Mouse (Mus musculus): ENCODE data around the gene Smok2a. TPM values are rescaled to one million over a fixed set of nuclear protein-coding genes. Genes with fewer than 3 reads are reported as not detected.
"Not testable (repeated sequence)": the region's sequence is repeated elsewhere in the genome, so short reads cannot be mapped to it uniquely, and the experiment has no call there.

Gene Smok2a
- not detected in 2 replicates for polyA plus RNA-seq (2012; ENCODE audit: insufficient read depth, low replicate concordance)

- Histone ChIP-seq H3K27me3 (replicated peaks) (peaks cover 1% of the 10 kb centered on the region), H3K4me1 (no peaks in the 10 kb centered on the region), H3K9me3 (peaks cover 1% of the 10 kb centered on the region; the same call in 1 of the 2 replicates), H3K4me3 (replicated peaks) (no peak within 1 kb of the TSS), H3K36me3 (replicated peaks; ENCODE audit: low read length) (no peaks in the 10 kb centered on the region)
- TF ChIP-seq GATA1 (IDR thresholded peaks at IDR 0.05; ENCODE audit: borderline replicate concordance, low read length) (no peak), FLI1 (IDR thresholded peaks at IDR 0.05; ENCODE audit: low read length) (no peak)
These were observed at the start of gene Smok2a for GRCm38 (mm10) chr17:13220888-13221287. TSS of gene Smok2a (plus strand) at chr17:13221188.

- H3K36me3 ChIP-seq (replicated peaks; ENCODE audit: low read length); H3K9me3 ChIP-seq; H3K4me3 ChIP-seq (replicated peaks); H3K4me1 ChIP-seq; H3K27me3 ChIP-seq (replicated peaks): not testable (repeated sequence)
These were observed 47.4 kb upstream of the Smok2a start for GRCm38 (mm10) chr17:13173578-13173977.

DNA sequence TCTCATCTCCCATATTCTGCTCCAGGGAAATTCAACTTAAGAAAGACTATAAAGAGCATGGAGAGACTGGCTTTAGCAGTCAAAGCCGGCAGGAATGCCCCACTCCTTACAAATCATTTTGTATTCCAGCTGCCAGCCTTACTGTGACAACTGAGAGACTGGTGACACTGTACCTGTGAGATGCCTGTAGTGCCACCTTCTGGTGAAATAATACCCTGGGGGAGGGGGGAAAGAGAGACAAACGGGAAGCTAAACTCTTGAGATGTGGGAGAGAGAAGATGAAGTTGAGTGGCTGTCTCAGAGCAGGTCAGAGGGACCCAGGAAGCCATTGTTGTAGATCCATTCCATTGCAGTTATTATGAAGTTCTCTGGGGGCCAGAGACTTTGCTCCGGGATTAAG, 47.0 kb upstream of the Smok2a start:
- H3K4me1 ChIP-seq; H3K36me3 ChIP-seq (replicated peaks; ENCODE audit: low read length); H3K4me3 ChIP-seq (replicated peaks); H3K27me3 ChIP-seq (replicated peaks); H3K9me3 ChIP-seq: not testable (repeated sequence)

- not testable (repeated sequence) for H3K4me3 ChIP-seq (replicated peaks); H3K27me3 ChIP-seq (replicated peaks); H3K9me3 ChIP-seq; H3K36me3 ChIP-seq (replicated peaks; ENCODE audit: low read length); H3K4me1 ChIP-seq
These were observed 45.4 kb upstream of the Smok2a start for GRCm38 (mm10) chr17:13175609-13176008.

DNA sequence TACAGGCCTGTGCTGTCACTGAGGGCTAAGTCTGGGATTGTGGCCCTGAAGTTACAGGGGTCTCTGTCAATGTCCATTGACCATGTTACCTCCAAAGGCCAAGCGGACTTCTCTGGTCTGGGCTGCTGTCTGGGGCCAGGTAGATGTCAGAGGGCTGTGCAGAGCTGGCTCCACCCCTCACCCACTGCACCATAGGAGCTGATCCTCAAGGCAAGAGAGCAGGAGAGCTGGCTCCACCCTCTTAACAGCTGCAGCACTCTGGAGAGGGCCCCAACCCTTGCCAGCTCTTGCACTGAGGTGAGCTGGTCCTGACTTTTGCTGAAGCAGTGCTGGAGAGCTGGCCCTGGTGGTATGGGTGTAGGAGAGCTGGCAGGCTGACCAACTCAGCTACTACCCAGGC, 43.2 kb upstream of the Smok2a start:
- H3K36me3 ChIP-seq (replicated peaks; ENCODE audit: low read length); H3K4me3 ChIP-seq (replicated peaks); H3K4me1 ChIP-seq; H3K9me3 ChIP-seq; H3K27me3 ChIP-seq (replicated peaks): not testable (repeated sequence)

DNA sequence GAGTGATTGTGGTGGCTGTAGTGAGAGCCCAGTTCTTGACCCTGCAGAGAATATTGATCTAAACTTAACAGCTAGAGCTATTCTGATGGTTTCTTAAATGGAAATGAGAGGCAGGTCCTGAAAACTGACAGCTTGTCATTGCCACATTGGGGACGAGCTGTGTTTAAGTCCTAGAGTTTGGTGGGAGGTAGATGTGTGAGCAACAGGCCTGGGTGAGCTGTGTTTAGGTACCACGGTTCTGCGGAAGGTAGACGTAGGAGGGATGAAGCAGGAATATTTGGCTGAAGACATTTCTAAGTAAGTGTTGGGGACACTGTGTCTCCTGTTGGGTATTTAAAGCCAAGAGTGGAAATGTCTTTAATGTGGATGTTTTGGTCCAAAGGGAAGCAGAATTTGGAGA, 42.0 kb upstream of the Smok2a start:
- H3K36me3 ChIP-seq (replicated peaks; ENCODE audit: low read length); H3K27me3 ChIP-seq (replicated peaks); H3K9me3 ChIP-seq; H3K4me1 ChIP-seq; H3K4me3 ChIP-seq (replicated peaks): not testable (repeated sequence)

DNA sequence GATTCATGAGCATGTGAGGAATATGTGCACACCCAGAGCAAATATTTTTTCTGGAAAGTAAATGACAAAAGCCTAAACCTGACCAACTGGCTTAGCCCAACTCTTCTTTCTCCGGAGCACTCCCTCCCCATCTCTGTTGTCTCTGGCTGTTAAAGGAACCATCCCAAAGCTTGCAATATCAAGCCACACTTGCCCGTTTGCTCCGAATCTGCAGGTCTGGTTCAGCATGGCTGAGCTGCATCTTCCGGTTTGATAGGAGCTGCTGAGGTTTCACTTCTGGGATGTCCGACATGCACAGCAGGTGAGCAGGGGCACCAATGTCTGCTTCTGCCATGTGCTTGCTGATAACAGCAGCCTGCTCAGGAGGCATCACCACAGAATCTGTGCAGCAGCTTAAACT, 40.5 kb upstream of the Smok2a start:
- not testable (repeated sequence) for H3K4me1 ChIP-seq; H3K27me3 ChIP-seq (replicated peaks); H3K9me3 ChIP-seq; H3K4me3 ChIP-seq (replicated peaks); H3K36me3 ChIP-seq (replicated peaks; ENCODE audit: low read length)

GRCm38 (mm10) chr17:13182712-13183111, 38.3 kb upstream of the Smok2a start:
- H3K4me1 ChIP-seq; H3K4me3 ChIP-seq (replicated peaks); H3K36me3 ChIP-seq (replicated peaks; ENCODE audit: low read length); H3K27me3 ChIP-seq (replicated peaks); H3K9me3 ChIP-seq: not testable (repeated sequence)

- not testable (repeated sequence) for H3K4me3 ChIP-seq (replicated peaks); H3K4me1 ChIP-seq; H3K27me3 ChIP-seq (replicated peaks); H3K36me3 ChIP-seq (replicated peaks; ENCODE audit: low read length); H3K9me3 ChIP-seq
These were observed 36.5 kb upstream of the Smok2a start for GRCm38 (mm10) chr17:13184514-13184913.

GRCm38 (mm10) chr17:13186541-13186940, 34.4 kb upstream of the Smok2a start:
- H3K4me3 ChIP-seq (replicated peaks); H3K9me3 ChIP-seq; H3K36me3 ChIP-seq (replicated peaks; ENCODE audit: low read length); H3K4me1 ChIP-seq; H3K27me3 ChIP-seq (replicated peaks): not testable (repeated sequence)

GRCm38 (mm10) chr17:13187621-13188020, 33.4 kb upstream of the Smok2a start:
- not testable (repeated sequence) for H3K4me3 ChIP-seq (replicated peaks); H3K36me3 ChIP-seq (replicated peaks; ENCODE audit: low read length); H3K4me1 ChIP-seq; H3K27me3 ChIP-seq (replicated peaks); H3K9me3 ChIP-seq

GRCm38 (mm10) chr17:13188846-13189245, 32.1 kb upstream of the Smok2a start:
- not testable (repeated sequence) for H3K4me1 ChIP-seq; H3K9me3 ChIP-seq; H3K36me3 ChIP-seq (replicated peaks; ENCODE audit: low read length); H3K27me3 ChIP-seq (replicated peaks); H3K4me3 ChIP-seq (replicated peaks)

DNA sequence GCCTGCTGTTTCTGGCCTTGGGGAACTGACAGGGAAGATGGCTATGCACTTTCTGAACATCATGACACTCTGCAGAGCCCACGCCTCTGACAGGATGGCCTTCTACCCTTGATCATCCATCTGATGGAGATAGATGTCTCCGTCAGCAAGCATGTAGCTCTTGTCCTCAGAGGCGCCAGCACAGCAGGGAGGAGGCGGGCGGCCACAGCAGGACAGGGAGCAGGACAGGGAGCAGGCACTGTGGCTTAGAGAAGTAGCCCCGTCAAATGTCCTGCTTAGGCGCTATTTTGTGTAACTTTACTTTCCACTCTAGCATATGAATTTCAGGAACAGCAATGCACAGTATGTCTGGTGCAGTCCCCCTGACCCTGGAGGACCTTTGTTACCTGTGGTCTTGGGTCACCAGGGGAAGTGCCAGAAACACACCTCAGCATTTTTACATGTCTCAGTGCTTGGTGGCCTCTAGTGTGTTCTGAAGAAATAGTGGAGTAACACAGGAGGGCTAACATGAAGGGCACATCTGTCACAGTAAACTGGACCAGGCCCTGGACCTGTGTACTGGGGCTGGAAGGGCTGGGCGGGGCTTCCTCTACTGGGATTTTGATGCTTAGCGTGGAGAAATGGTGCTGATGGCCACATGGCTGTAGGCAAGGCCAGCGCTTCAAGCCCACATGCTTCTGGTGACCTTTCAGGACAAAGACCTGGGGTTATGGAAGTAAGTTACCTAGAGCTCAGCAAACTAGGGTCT, 30.0 kb upstream of the Smok2a start:
- H3K9me3 ChIP-seq; H3K36me3 ChIP-seq (replicated peaks; ENCODE audit: low read length); H3K27me3 ChIP-seq (replicated peaks): not testable (repeated sequence)

DNA sequence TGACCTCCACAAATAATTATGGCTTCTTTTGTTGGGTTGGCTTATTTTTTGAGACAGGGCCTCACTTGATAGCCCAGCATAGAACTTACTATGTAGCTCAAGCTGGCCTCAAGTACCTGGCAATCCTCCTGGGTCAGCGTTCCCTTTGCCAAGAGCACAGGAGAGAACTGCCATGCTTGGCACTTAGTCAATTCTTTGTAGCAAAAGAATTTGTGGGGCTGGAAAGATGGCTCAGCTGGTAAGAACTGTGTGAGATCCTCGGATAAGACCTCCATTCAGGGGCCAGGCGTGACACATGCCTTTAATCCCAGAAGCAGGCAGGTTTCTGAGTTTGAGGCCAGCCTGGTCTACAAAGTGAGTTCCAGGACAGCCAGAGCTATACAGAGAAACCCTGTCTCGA, 24.5 kb upstream of the Smok2a start:
- H3K36me3 ChIP-seq (replicated peaks; ENCODE audit: low read length), result not testable (repeated sequence)

More for the DNA sequence above, 30.0 kb upstream of the Smok2a start:
- not testable (repeated sequence) for H3K4me3 ChIP-seq (replicated peaks); H3K4me1 ChIP-seq

DNA sequence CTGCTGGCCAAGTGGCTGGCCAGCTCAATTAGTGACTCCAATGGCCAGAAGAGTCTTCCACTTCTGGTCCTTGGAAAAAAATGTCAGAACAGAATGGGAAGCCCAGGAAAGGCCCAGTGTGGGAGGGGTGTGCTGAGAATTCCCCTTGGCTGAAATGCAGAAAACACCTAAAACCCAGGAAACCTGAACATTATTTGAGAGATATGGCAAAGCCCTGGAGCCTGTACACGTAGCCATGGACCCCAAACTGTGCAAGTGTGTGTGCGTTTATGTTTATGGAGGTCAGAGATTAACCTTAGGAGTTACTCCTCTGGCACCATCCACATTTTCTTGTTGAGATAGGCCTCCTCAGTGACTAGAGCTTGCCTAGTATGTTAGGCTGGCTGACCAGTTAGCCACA, 22.2 kb upstream of the Smok2a start:
- H3K9me3 ChIP-seq; H3K4me3 ChIP-seq (replicated peaks); H3K4me1 ChIP-seq; H3K36me3 ChIP-seq (replicated peaks; ENCODE audit: low read length); H3K27me3 ChIP-seq (replicated peaks): not testable (repeated sequence)

More for the DNA sequence above, 24.5 kb upstream of the Smok2a start:
- not testable (repeated sequence) for H3K4me3 ChIP-seq (replicated peaks); H3K9me3 ChIP-seq; H3K27me3 ChIP-seq (replicated peaks); H3K4me1 ChIP-seq

DNA sequence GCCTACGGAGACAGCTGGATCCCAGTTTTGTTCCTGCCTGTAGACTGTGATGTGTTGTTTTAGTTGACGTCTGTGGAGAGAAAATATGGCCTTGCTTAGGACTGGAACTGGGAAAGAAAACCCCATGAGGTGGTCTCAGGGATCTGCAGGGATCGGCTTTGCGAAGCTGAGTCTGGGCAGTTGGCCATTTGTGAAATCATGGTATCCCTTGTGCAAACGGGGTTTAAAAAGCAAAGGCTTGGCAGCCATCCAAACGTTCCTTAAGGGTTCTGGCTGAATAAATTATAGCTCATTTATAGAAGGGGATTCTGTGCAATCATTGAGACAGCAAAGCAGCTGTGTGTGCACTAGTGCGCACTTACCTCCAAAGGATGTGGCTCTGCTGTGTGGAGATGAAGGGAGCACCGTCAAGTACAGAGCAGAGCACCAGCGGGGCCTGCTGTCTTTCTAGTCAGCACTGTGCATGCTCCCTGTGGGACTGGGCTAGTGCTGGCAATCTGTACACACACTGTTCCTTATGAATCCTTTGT, 21.0 kb upstream of the Smok2a start:
- H3K9me3 ChIP-seq; H3K27me3 ChIP-seq (replicated peaks); H3K4me3 ChIP-seq (replicated peaks); H3K36me3 ChIP-seq (replicated peaks; ENCODE audit: low read length); H3K4me1 ChIP-seq: not testable (repeated sequence)
